Mouse (Mus musculus): ENCODE results near the gene Jmy.

Gene Jmy

DNA sequence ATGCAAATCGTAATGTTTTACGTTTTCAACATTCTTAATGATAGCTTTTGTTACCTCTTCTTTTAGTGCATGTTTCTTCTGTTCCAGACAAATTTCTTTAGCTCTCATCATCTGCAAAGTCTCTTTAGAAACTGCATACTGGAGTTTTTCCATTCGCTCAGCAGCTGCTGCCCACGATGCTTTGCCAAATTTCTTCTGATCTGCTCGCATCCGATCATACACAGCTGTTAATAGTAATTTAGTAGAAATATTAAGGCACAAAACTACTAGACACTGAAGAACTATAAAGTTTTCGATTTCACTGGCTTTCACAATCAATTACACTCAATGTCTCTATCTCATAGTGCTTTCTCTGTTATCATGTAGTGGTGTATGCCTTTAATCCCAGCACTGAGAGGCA, 40.0 kb downstream of the Jmy start:
- DNase-seq (ENCODE audit: low spot score in 2 of 2), result no peak

GRCm38 (mm10) chr13:93458616-93459015, 41.0 kb downstream of the Jmy start:
- no peak for DNase-seq (ENCODE audit: low spot score in 2 of 2)

DNA sequence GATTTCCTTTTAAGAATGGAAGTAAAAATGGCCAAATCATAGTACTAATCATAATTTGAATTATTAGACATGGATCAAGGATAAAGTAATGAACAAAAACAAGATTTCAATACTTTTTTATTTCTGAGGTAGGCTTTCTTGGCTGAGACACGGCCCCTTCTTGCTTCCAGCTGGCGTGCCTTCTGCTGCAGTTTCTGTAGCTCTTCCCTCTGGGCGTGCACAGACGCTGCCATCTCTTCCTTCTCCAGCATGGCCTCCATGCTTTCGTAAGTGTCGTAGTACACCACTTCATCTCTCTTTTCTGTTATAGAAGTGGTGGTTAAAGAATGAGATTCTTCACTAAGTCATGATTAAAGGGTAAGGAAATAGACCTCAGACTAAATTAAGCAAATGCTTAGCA, 46.3 kb downstream of the Jmy start:
- no peak for DNase-seq (ENCODE audit: low spot score in 2 of 2)

GRCm38 (mm10) chr13:93440167-93440566, 59.4 kb downstream of the Jmy start:
- no peak for DNase-seq (ENCODE audit: low spot score in 2 of 2)

- no peak for DNase-seq (ENCODE audit: low spot score in 2 of 2)
Observed at GRCm38 (mm10) chr13:93429205-93429604, 70.4 kb downstream of the Jmy start.

DNA sequence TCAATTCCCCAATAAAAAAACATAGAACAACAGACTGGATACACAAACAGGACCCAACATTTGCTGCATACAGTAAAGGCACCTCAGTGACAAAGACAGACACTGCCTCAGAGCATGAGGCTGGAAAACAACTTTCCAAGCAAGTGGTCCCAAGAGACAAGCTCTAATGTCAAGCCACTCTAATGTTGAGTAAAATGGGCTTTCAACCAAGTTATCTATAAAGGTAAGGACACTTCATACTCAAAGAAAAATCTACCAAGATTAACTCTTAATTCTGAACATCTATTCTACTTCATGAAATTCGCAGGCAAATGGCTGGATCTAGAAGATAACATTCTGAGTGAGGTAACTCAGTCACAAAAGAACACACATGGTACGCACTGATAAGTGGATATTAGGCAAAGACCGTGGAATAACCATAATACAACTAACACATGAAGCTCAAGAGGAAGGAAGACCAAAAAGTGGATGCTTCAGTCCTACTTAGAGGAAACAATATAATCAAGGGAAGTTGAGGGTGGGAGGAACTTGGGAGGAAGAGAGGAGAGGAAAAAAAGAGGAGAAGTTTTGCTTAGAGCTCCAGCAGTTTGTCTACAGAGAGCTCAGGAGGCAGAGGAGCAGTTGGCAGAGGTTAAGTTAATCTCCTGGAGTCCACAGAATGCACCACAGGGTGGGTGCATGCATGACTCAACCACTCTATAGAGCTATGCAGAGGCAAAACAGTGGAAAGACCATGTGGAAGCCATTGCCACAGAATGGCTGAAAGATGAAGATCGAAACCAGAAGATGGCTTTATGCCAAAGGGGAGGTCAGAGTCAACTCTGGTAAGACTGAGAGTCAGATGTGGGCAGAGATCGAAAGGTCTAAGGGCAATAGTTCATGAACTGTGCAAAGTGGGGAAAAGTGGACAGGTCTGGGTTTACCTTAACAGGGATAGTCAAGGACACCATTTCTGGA, 71.4 kb downstream of the Jmy start:
- DNase-seq (ENCODE audit: low spot score in 2 of 2), result no peak

DNA sequence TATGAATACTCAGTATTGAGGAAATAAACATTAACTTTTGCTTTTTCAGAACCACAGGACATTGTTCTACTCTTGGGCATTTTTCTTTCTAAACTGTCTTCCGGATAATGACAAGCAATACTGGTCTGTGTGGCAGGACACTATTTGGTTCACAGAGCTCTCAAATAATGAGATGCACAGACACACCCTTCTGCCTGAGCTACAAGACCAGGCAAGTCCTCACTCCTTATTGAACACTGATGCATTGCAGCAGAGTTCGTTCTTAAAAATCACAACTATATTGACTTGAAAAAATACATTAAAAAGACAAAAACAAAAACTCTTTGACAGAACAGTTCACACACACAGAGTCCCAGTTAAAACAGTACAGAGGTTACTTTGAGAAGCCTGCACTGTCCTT, 76.4 kb downstream of the Jmy start:
- DNase-seq (ENCODE audit: low spot score in 2 of 2), result no peak

DNA sequence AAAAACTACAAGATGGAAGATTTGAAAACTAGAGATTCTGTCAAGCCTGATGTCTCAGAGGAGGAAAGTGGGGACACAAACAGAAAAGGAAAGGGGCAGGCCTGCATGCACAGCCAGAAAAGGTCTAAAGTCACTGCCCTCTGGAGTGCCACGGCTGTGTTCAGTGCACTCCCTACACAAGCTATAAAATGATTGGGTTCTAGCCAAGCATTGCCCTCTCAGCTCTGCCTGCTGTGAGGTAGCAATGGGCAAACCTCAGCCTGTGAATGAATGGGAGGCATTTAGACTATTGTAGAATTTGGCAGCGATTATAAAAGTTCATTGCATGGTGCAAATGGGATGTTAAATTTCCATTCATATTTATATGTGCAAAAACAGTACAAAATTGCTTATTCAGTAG, 79.8 kb downstream of the Jmy start:
- DNase-seq (ENCODE audit: low spot score in 2 of 2), result no peak

GRCm38 (mm10) chr13:93418292-93418691, 81.3 kb downstream of the Jmy start:
- no peak for DNase-seq (ENCODE audit: low spot score in 2 of 2)

DNA sequence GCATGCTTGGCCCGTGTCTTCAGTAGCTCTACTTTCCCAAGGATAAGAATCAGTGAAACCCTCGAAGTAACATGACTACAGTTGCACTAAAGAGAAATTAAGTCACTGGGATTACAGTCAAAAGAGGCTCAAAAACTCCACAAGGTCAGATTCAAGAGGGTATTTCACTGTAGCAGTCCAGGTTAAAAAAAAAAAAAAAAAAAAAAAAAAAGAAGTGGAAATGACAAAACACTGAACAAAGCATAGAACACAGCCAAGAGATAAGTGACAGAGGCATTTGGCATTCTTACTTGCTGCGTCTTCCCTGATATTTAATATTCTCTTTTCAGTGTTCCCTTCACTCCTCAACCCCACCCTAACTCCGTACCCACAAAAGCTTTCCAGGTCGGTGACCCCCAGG, 84.6 kb downstream of the Jmy start:
- DNase-seq (ENCODE audit: low spot score in 2 of 2), result no peak

DNA sequence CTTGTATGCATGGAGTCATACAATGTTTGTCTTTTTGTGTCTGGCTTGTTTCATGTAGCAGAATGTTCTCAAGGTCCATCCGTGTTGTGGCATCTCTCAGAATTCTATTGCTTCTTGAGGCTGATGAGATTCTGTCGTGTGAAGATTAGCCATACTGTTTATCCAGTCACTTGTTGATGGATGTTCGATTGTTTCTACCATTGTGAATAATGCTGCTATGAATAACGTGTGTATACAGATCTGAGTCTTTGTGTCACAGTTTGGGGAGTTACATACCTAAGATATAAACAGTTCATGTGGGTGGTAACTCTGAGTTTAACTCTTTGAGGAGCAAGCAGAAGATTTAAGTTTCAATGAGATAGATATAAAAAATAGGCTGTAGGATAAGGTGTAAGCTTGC, 89.3 kb downstream of the Jmy start:
- DNase-seq (ENCODE audit: low spot score in 2 of 2), result no peak

GRCm38 (mm10) chr13:93406855-93407254, 92.8 kb downstream of the Jmy start:
- DNase-seq (ENCODE audit: low spot score in 2 of 2), result no peak

DNA sequence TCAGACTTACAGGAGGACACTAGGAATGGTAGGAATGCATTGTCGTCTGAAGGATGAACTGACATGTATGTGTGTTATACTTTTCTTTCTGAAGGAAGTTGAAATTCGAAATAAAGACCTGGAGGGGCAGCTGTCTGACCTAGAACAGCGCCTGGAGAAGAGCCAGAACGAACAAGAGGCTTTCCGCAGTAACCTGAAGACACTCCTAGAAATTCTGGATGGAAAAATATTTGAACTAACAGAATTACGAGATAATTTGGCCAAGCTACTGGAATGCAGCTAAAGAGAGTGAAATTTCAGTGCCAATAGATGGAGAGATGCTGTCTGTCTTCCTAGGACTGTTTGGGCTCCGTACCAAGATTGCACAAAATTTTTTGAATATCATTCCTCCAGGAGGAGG, 97.7 kb downstream of the Jmy start:
- DNase-seq (ENCODE audit: low spot score in 2 of 2), result no peak

GRCm38 (mm10) chr13:93399710-93400216, 99.8 kb downstream of the Jmy start:
- no peak for DNase-seq (ENCODE audit: low spot score in 2 of 2)

GRCm38 (mm10) chr13:93389242-93389625, 110.4 kb downstream of the Jmy start:
- DNase-seq (ENCODE audit: low spot score in 2 of 2), result no peak

GRCm38 (mm10) chr13:93388594-93389241, 110.9 kb downstream of the Jmy start:
- no peak for DNase-seq (ENCODE audit: low spot score in 2 of 2)

GRCm38 (mm10) chr13:93387440-93387839, 112.2 kb downstream of the Jmy start:
- DNase-seq (ENCODE audit: low spot score in 2 of 2), result no peak

DNA sequence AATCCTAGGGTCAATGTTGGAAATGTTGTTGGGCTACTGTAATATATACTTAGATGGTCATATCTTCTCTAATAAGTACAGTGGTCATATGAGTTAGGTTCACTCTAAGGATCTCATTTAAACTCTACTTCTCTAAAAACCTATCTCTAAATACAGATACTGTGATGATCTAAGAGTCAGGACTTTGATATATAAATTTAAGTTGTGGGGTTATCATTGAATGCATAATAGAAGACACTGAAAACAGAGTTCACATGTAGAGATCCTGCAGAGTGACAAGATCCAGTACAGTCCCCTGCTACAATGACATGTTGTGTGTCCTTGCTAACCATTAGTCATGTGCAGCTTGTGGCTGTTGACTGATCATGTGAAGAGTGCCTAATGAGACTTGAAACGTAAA, 114.5 kb downstream of the Jmy start:
- no peak for DNase-seq (ENCODE audit: low spot score in 2 of 2)

DNA sequence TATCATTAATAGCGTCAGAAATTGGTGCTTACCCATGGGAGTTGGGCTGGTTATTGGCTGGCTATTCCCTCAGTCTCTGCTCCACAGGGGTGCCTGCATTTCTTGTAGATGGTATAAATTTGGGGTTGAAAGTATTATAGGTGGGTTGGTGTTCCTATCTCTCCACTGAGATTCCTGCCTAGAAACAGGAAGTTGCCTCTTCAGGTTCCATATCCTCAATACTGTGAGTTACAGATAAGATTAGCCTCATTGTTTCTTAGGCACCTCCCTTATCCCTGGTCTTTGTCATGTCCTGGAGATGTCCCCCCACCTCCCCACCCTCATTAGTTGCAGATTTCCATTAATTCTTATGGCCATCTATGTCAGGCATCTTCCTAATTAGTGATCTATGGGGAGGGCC, 115.1 kb downstream of the Jmy start:
- DNase-seq (ENCODE audit: low spot score in 2 of 2), result no peak

GRCm38 (mm10) chr13:93383620-93384019, 116.0 kb downstream of the Jmy start:
- DNase-seq (ENCODE audit: low spot score in 2 of 2), result no peak

DNA sequence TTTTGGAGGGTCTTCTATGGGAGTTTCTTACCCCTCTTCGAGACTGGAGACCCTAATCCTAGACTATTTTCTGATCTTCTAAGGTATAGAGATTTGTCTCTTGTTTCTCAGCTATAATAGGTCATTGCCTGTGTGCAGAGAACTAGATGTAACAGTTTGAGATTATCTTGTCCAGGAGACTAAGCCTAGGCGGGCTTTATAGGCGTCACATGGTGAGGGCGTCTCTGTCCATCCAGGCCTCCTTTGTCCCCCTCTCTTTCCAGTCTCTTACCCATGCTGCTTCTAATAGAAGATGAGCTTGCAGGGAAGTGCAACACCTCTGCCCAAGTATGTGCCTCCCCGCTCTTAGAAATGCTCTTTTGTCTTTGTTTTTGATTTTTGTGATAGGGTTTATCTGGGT, 116.5 kb downstream of the Jmy start:
- no peak for DNase-seq (ENCODE audit: low spot score in 2 of 2)

DNA sequence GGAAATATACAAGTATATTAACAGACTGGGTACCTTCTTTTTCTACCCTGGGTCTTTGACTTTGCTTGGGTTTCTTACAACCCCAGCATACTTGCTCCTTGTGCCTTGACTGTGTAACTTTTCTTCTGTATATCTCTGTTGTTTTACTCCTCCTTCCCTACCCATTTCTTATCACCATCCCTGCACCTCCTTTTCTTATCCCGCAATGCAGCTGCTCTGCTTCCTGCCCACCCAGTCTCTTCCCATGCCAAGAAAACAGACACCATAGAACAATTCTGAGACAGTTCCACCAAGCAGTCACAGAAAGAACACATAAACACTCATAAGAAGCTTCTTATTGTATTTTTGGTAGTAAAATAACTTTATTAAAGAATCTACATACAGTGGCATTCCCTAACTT, 118.3 kb downstream of the Jmy start:
- DNase-seq (ENCODE audit: low spot score in 2 of 2), result no peak

GRCm38 (mm10) chr13:93380399-93381063, 119.1 kb downstream of the Jmy start:
- no peak for DNase-seq (ENCODE audit: low spot score in 2 of 2)

All from frontal cortex, postnatal 14 days (tissue).